Mouse (Mus musculus): ENCODE measurements at regions not wholly inside any gene's neighbourhood (a gene's known extent, or its start where the extent isn't known, plus 50 kb on each side); places are given as distances from the start of the nearest gene placed in this dataset.

DNA sequence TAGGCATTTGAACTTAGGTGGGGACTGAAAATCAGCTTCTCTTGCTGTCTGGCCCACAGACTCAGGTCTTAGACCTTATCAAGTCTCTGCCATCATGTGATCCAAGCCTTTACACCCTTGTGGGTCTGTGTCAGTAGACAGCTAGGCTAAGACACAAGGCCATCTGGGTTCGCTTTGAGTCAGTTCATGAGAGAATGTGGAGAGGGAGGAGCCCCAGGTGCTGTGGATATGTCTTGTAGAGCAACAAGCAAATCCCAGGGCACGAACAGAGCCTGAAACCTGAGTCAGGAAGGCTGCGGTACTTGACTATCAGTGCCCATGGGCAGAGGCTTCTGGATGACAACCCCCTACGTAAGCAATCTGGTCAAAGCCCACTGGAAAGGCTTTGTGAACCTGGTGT is 55.6 kb upstream of the S1pr3 start:
- Histone ChIP-seq H3K4me1 (no peaks in the 10 kb centered on the region), H3K4me3 (replicated peaks) (no peak overlapping the region), H3K9me3 (0 out of 2 replicates have a peak, but pooled peaks cover 8% of the 10 kb centered on the region), H3K36me3 (replicated peaks; ENCODE audit: low read length) (no peaks in the 10 kb centered on the region), H3K27me3 (replicated peaks) (no peaks in the 10 kb centered on the region)
- no peak for TF ChIP-seq FLI1 (IDR thresholded peaks at IDR 0.05; ENCODE audit: low read length)
- no peak for TF ChIP-seq GATA1 (IDR thresholded peaks at IDR 0.05; ENCODE audit: borderline replicate concordance, low read length)

DNA sequence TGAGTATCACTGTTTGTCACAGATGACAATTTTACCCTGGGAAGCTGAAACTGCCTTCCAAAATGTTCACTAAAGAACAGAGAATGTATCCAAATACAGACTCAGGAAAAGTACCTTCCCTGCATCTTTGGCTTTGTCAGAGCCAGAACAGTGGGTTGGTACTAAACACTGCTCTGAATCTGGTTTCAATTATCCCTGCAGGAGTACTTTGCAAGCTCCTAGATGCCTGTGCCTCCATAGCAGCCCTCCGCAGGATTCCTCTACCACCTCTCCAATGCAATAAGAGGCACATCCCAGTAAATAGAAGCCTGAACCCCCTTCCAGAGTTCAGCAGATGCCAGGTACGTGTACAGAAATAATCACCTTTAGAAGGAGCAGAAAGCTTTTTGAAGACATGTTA is 52.9 kb upstream of the S1pr3 start:
- Histone ChIP-seq H3K4me1 (no peaks in the 10 kb centered on the region), H3K9me3 (0 out of 2 replicates have a peak, but pooled peaks cover 2% of the 10 kb centered on the region), H3K36me3 (replicated peaks; ENCODE audit: low read length) (no peaks in the 10 kb centered on the region), H3K27me3 (replicated peaks) (no peaks in the 10 kb centered on the region), H3K4me3 (replicated peaks) (no peak overlapping the region)
- TF ChIP-seq FLI1 (IDR thresholded peaks at IDR 0.05; ENCODE audit: low read length), result no peak
- TF ChIP-seq GATA1 (IDR thresholded peaks at IDR 0.05; ENCODE audit: borderline replicate concordance, low read length), result no peak

All from megakaryocyte, embryonic 14.5 days (primary cell).